Mouse (Mus musculus): Measurements from ENCODE around the gene Pitpnb. TPM values are rescaled to one million over a fixed set of nuclear protein-coding genes. Genes with fewer than 3 reads are reported as not detected.

Gene Pitpnb
- total and polyA plus RNA-seq, 3 experiments = 14.9 to 85.7 (median 16.2) TPM

GRCm38 (mm10) chr5:111391485-111391884, 60.9 kb downstream of the Pitpnb start:
- in situ Hi-C loops (cut with MboI; ENCODE audit: low pct_ligation_motif_present, low pct_unique_long_range_greater_than_20kb, low sequenced_read_pairs) = loop anchor here (10.0 kb wide), 1 partner anchor 763 kb away; no protein-coding TSS in a partner anchor
- dilution Hi-C loops (cut with MboI; ENCODE audit: extremely low pct_ligation_motif_present, extremely low pct_unique_long_range_greater_than_20kb, low sequenced_read_pairs) = no loop called here
- TF ChIP-seq GABPA (IDR thresholded peaks at IDR 0.05; ENCODE audit: insufficient replicate concordance, low read depth, low read length) (no peak), PAX5 (IDR thresholded peaks at IDR 0.05; ENCODE audit: low read length) (peak; percentile 70; the same call in 1 of the 2 replicates)

GRCm38 (mm10) chr5:111393346-111394197, 63.0 kb downstream of the Pitpnb start:
- TF ChIP-seq ZMIZ1 (IDR thresholded peaks at IDR 0.05; ENCODE audit: low read depth, low read length) = no peak
- no peak for TF ChIP-seq KAT2A (IDR thresholded peaks at IDR 0.05; ENCODE audit: insufficient replicate concordance, low read length)
- TF ChIP-seq MAFK (IDR thresholded peaks at IDR 0.05; ENCODE audit: insufficient replicate concordance, low read length) = no peak
- dilution Hi-C loops (cut with MboI; ENCODE audit: extremely low pct_ligation_motif_present, extremely low pct_unique_long_range_greater_than_20kb, low sequenced_read_pairs) = no loop called here
- in situ Hi-C loops (cut with MboI; ENCODE audit: low pct_ligation_motif_present, low pct_unique_long_range_greater_than_20kb, low sequenced_read_pairs) = loop anchor here (10.0 kb wide), 1 partner anchor 761 kb away; no protein-coding TSS in a partner anchor
- Histone ChIP-seq H3K27ac (ENCODE audit: insufficient read depth, low read depth) (no peak overlapping the region), H3K79me2 (replicated peaks; ENCODE audit: control insufficient read depth, extremely low read depth, insufficient read depth, poor library complexity, severe bottlenecking) (no peaks in the 10 kb centered on the region), H3K9me3 (replicated peaks; ENCODE audit: low read length) (no peaks in the 10 kb centered on the region), H3K9ac (ENCODE audit: insufficient read depth, low read depth) (no peak overlapping the region), H3K36me3 (replicated peaks in 1 of 2; ENCODE audit: control insufficient read depth in 1 of 2, insufficient read depth in 1 of 2, low read length in 1 of 2) (peaks cover 8 to 16% of the 10 kb centered on the region in 2 experiments), H3K27me3 (replicated peaks) (peaks cover 4% of the 10 kb centered on the region), H3K4me2 (ENCODE audit: insufficient read depth, low read depth, poor library complexity, severe bottlenecking) (no peak overlapping the region), H3K4me1 (ENCODE audit: control insufficient read depth in 1 of 2, insufficient read depth in 2 of 2) (peaks cover 3 to 32% of the 10 kb centered on the region in 2 experiments; a peak in 3 of 4 replicates), H3K4me3 (replicated peaks in 1 of 3; ENCODE audit: low read depth in 2 of 3, low read length in 2 of 3, poor library complexity in 1 of 3) (no peak overlapping the region)
- DNase-seq (ENCODE audit: extremely low read depth) = no peak

More at GRCm38 (mm10) chr5:111391485-111391884, 60.9 kb downstream of the Pitpnb start:
- Histone ChIP-seq H3K79me2 (replicated peaks; ENCODE audit: control insufficient read depth, extremely low read depth, insufficient read depth, poor library complexity, severe bottlenecking) (no peaks in the 10 kb centered on the region), H3K4me2 (ENCODE audit: insufficient read depth, low read depth, poor library complexity, severe bottlenecking) (no peak overlapping the region), H3K4me3 (replicated peaks in 1 of 3; ENCODE audit: low read depth in 2 of 3, low read length in 2 of 3, poor library complexity in 1 of 3) (no peak overlapping the region), H3K4me1 (ENCODE audit: control insufficient read depth in 1 of 2, insufficient read depth in 2 of 2) (peaks cover 3 to 38% of the 10 kb centered on the region in 2 experiments; a peak in 3 of 4 replicates), H3K9me3 (replicated peaks; ENCODE audit: low read length) (no peaks in the 10 kb centered on the region), H3K27ac (ENCODE audit: insufficient read depth, low read depth) (no peak overlapping the region), H3K9ac (ENCODE audit: insufficient read depth, low read depth) (no peak overlapping the region), H3K36me3 (replicated peaks in 1 of 2; ENCODE audit: control insufficient read depth in 1 of 2, insufficient read depth in 1 of 2, low read length in 1 of 2) (peaks cover 21 to 35% of the 10 kb centered on the region in 2 experiments), H3K27me3 (replicated peaks) (no peaks in the 10 kb centered on the region)
- DNase-seq (ENCODE audit: extremely low read depth) = peak; percentile 59

- in situ Hi-C loops (cut with MboI; ENCODE audit: low pct_ligation_motif_present, low pct_unique_long_range_greater_than_20kb, low sequenced_read_pairs) (loop anchor here (10.0 kb wide), 1 partner anchor 760 kb away; no protein-coding TSS in a partner anchor), dilution Hi-C loops (cut with MboI; ENCODE audit: extremely low pct_ligation_motif_present, extremely low pct_unique_long_range_greater_than_20kb, low sequenced_read_pairs) (no loop called here)
- no peak overlapping the region for H3K9ac ChIP-seq (ENCODE audit: insufficient read depth, low read depth)
- no peaks in the 10 kb centered on the region for H3K9me3 ChIP-seq (replicated peaks; ENCODE audit: low read length)
- no peak overlapping the region for H3K4me3 ChIP-seq (replicated peaks in 1 of 3; ENCODE audit: low read depth in 2 of 3, low read length in 2 of 3, poor library complexity in 1 of 3)
- H3K36me3 ChIP-seq (replicated peaks in 1 of 2; ENCODE audit: control insufficient read depth in 1 of 2, insufficient read depth in 1 of 2, low read length in 1 of 2) = peaks cover 3 to 9% of the 10 kb centered on the region in 2 experiments
- no peaks in the 10 kb centered on the region for H3K79me2 ChIP-seq (replicated peaks; ENCODE audit: control insufficient read depth, extremely low read depth, insufficient read depth, poor library complexity, severe bottlenecking)
- no peak overlapping the region for H3K27ac ChIP-seq (ENCODE audit: insufficient read depth, low read depth)
- no peak for DNase-seq (ENCODE audit: extremely low read depth)
- H3K4me2 ChIP-seq (ENCODE audit: insufficient read depth, low read depth, poor library complexity, severe bottlenecking) = no peak overlapping the region
- peaks cover 3 to 27% of the 10 kb centered on the region in 2 experiments; a peak in 3 of 4 replicates for H3K4me1 ChIP-seq (ENCODE audit: control insufficient read depth in 1 of 2, insufficient read depth in 2 of 2)
- TF ChIP-seq TCF12 (IDR thresholded peaks at IDR 0.05; ENCODE audit: low read depth, low read length) = no peak
- no peak for TF ChIP-seq KAT2A (IDR thresholded peaks at IDR 0.05; ENCODE audit: insufficient replicate concordance, low read length)
- no peak for TF ChIP-seq ZKSCAN1 (IDR thresholded peaks at IDR 0.05; ENCODE audit: borderline replicate concordance, low read depth, low read length)
- no peak for TF ChIP-seq SMC3 (IDR thresholded peaks at IDR 0.05; ENCODE audit: low read depth, low read length)
- no peak for TF ChIP-seq ETS1 (conservative IDR thresholded peaks at IDR 0.05; ENCODE audit: low read depth, low read length)
- no peak for TF ChIP-seq POLR2AphosphoS2 (IDR thresholded peaks at IDR 0.05; ENCODE audit: low read depth, low read length)
- no peak for TF ChIP-seq RCOR1 (conservative IDR thresholded peaks at IDR 0.05; ENCODE audit: low read depth, low read length)
- no peak for TF ChIP-seq MAZ (IDR thresholded peaks at IDR 0.05; ENCODE audit: low read depth, low read length)
- peaks cover 6% of the 10 kb centered on the region for H3K27me3 ChIP-seq (replicated peaks)
These were observed 63.9 kb downstream of the Pitpnb start for GRCm38 (mm10) chr5:111394198-111395053.
